Mouse (Mus musculus): ENCODE measurements around the gene Padi1.

Gene Padi1

GRCm38 (mm10) chr4:140845666-140846065, at the start of gene Padi1:
Gene Padi1, minus strand, starts transcription at chr4:140845778.
- no peak for DNase-seq (ENCODE audit: extremely low spot score)

- DNase-seq (ENCODE audit: extremely low spot score): no peak
Measured at GRCm38 (mm10) chr4:140892163-140892530, 46.6 kb upstream of the Padi1 start.

- no peak for DNase-seq (ENCODE audit: extremely low spot score)
Measured at GRCm38 (mm10) chr4:140891525-140892162, 46.1 kb upstream of the Padi1 start.

GRCm38 (mm10) chr4:140883852-140884251, 38.3 kb upstream of the Padi1 start:
- no peak for DNase-seq (ENCODE audit: extremely low spot score)

GRCm38 (mm10) chr4:140882981-140883380, 37.4 kb upstream of the Padi1 start:
- no peak for DNase-seq (ENCODE audit: extremely low spot score)

GRCm38 (mm10) chr4:140882365-140882764, 36.8 kb upstream of the Padi1 start:
- no peak for DNase-seq (ENCODE audit: extremely low spot score)

GRCm38 (mm10) chr4:140881771-140882170, 36.2 kb upstream of the Padi1 start:
- no peak for DNase-seq (ENCODE audit: extremely low spot score)

GRCm38 (mm10) chr4:140881026-140881670, 35.6 kb upstream of the Padi1 start:
- DNase-seq (ENCODE audit: extremely low spot score): no peak

- DNase-seq (ENCODE audit: extremely low spot score): no peak
Measured at GRCm38 (mm10) chr4:140880207-140880606, 34.6 kb upstream of the Padi1 start.

- DNase-seq (ENCODE audit: extremely low spot score): no peak
Measured at GRCm38 (mm10) chr4:140879739-140880138, 34.2 kb upstream of the Padi1 start.

GRCm38 (mm10) chr4:140879116-140879515, 33.5 kb upstream of the Padi1 start:
- DNase-seq (ENCODE audit: extremely low spot score): no peak

- DNase-seq (ENCODE audit: extremely low spot score): no peak
Measured at GRCm38 (mm10) chr4:140878655-140879054, 33.1 kb upstream of the Padi1 start.

- no peak for DNase-seq (ENCODE audit: extremely low spot score)
Measured at GRCm38 (mm10) chr4:140877441-140877840, 31.9 kb upstream of the Padi1 start.

- DNase-seq (ENCODE audit: extremely low spot score): no peak
Measured at GRCm38 (mm10) chr4:140876681-140877080, 31.1 kb upstream of the Padi1 start.

- no peak for DNase-seq (ENCODE audit: extremely low spot score)
Measured at GRCm38 (mm10) chr4:140876161-140876560, 30.6 kb upstream of the Padi1 start.

GRCm38 (mm10) chr4:140873011-140873410, 27.4 kb upstream of the Padi1 start:
- no peak for DNase-seq (ENCODE audit: extremely low spot score)

- DNase-seq (ENCODE audit: extremely low spot score): no peak
Measured at GRCm38 (mm10) chr4:140872686-140872992, 27.1 kb upstream of the Padi1 start.

- no peak for DNase-seq (ENCODE audit: extremely low spot score)
Measured at GRCm38 (mm10) chr4:140871851-140872685, 26.5 kb upstream of the Padi1 start.

- no peak for DNase-seq (ENCODE audit: extremely low spot score)
Measured at GRCm38 (mm10) chr4:140871376-140871775, 25.8 kb upstream of the Padi1 start.

GRCm38 (mm10) chr4:140870876-140871275, 25.3 kb upstream of the Padi1 start:
- no peak for DNase-seq (ENCODE audit: extremely low spot score)

GRCm38 (mm10) chr4:140869945-140870344, 24.4 kb upstream of the Padi1 start:
- DNase-seq (ENCODE audit: extremely low spot score): no peak

GRCm38 (mm10) chr4:140868484-140869190, 23.1 kb upstream of the Padi1 start:
- DNase-seq (ENCODE audit: extremely low spot score): peak; percentile 54
